Mouse (Mus musculus) embryonic facial prominence, embryonic 13.5 days (tissue): ENCODE data around the gene Mnat1. TPM values are rescaled to one million over a fixed set of nuclear protein-coding genes. Genes with fewer than 3 reads are reported as not detected.

Experiments
- ATAC-seq: fragments of 200-750 bp; cut with Nextera tagmentation; 2 replicates; pipeline ENCODE4 v1.8.0; 2017; ENCODE audit warnings: low read depth; ENCODE audit not compliant: insufficient number of reproducible peaks, insufficient read depth, low FRiP score, low TSS enrichment
- H3K27ac ChIP-seq: fragments of 300-500 bp; sonication (generic); 2 replicates; pipeline ENCODE4 v1.5.1; 2015; ENCODE audit warnings: moderate library complexity, mild to moderate bottlenecking, inconsistent platforms
- H3K27me3 ChIP-seq: fragments of 300-500 bp; sonication (generic); 2 replicates; pipeline ENCODE4 v1.6.1; 2015; ENCODE audit warnings: mild to moderate bottlenecking, inconsistent platforms
- H3K36me3 ChIP-seq: fragments of 300-500 bp; sonication (generic); 2 replicates; pipeline ENCODE4 v1.6.1; 2015; ENCODE audit warnings: mild to moderate bottlenecking, inconsistent platforms
- H3K4me1 ChIP-seq: fragments of 300-500 bp; sonication (generic); 2 replicates; pipeline ENCODE4 v1.6.1; 2015; ENCODE audit warnings: inconsistent platforms
- H3K4me2 ChIP-seq: fragments of 300-500 bp; sonication (generic); 2 replicates; pipeline ENCODE4 v1.6.1; 2015; ENCODE audit warnings: moderate library complexity, mild to moderate bottlenecking, inconsistent platforms
- H3K4me3 ChIP-seq: fragments of 300-500 bp; sonication (generic); 2 replicates; pipeline ENCODE4 v1.5.1; 2015; ENCODE audit warnings: mild to moderate bottlenecking, inconsistent platforms
- H3K9ac ChIP-seq: fragments of 300-500 bp; sonication (generic); 2 replicates; pipeline ENCODE4 v1.6.1; 2015; ENCODE audit warnings: mild to moderate bottlenecking, inconsistent platforms
- H3K9me3 ChIP-seq: fragments of 300-500 bp; sonication (generic); 2 replicates; pipeline ENCODE4 v1.6.1; 2016; ENCODE audit warnings: inconsistent platforms
- WGBS: fragments of 180-500 bp; shearing (Covaris S2); methylation state at CpG from one replicate; pipeline ENCODE4 v1.1.7; 2015; ENCODE audit warnings: mixed read lengths; 5-methylcytosine and 5-hydroxymethylcytosine counted together
- polyA plus RNA-seq: library from polyadenylated mRNA; unstranded; fragments of >200 nt; fragmentation: Nextera tagmentation; extraction: Ambion mirVana; gene quantifications from 2 replicates; pipeline ENCODE4 v1.2.1, GENCODE M21; 2015

Gene Mnat1
- polyA plus RNA-seq, 1 experiment from 2014 or later = 34.6 TPM

GRCm38 (mm10) chr12:73154150-73154549 lies 30.6 kb downstream of the Mnat1 start:
- no peak overlapping the region for H3K27ac ChIP-seq
- no peaks in the 10 kb centered on the region for H3K36me3 ChIP-seq
- no peak overlapping the region for H3K4me2 ChIP-seq
- H3K4me1 ChIP-seq = no peaks in the 10 kb centered on the region
- no peak overlapping the region for H3K4me3 ChIP-seq
- H3K9ac ChIP-seq = no peak overlapping the region
- H3K27me3 ChIP-seq = no peaks in the 10 kb centered on the region
- no peaks in the 10 kb centered on the region for H3K9me3 ChIP-seq
- 74% methylated on average over 4 of the region's 4 CpGs for WGBS
- no peak for ATAC-seq

GRCm38 (mm10) chr12:73160341-73160740 lies 36.8 kb downstream of the Mnat1 start:
- no peak overlapping the region for H3K9ac ChIP-seq
- 70% methylated on average over 4 of the region's 4 CpGs for WGBS

GRCm38 (mm10) chr12:73162408-73163181 lies 39.1 kb downstream of the Mnat1 start:
- Histone ChIP-seq H3K4me3 (no peak overlapping the region), H3K27ac (no peak overlapping the region), H3K27me3 (no peaks in the 10 kb centered on the region), H3K9ac (no peak overlapping the region), H3K4me1 (no peaks in the 10 kb centered on the region), H3K9me3 (peaks cover 9% of the 10 kb centered on the region), H3K36me3 (0 out of 2 replicates have a peak, but pooled peaks cover 3% of the 10 kb centered on the region), H3K4me2 (no peak overlapping the region)
- WGBS = 79% methylated on average over 13 of the region's 13 CpGs
- no peak for ATAC-seq

More at GRCm38 (mm10) chr12:73160341-73160740, 36.8 kb downstream of the Mnat1 start:
- Histone ChIP-seq H3K9me3 (0 out of 2 replicates have a peak, but pooled peaks cover 1% of the 10 kb centered on the region), H3K27ac (no peak overlapping the region), H3K4me1 (no peaks in the 10 kb centered on the region), H3K27me3 (no peaks in the 10 kb centered on the region), H3K4me3 (no peak overlapping the region), H3K4me2 (no peak overlapping the region), H3K36me3 (no peaks in the 10 kb centered on the region)
- no peak for ATAC-seq

GRCm38 (mm10) chr12:73170794-73171193 lies 47.3 kb downstream of the Mnat1 start:
- 84% methylated on average over 6 of the region's 6 CpGs for WGBS

GRCm38 (mm10) chr12:73183896-73184295 lies 60.4 kb downstream of the Mnat1 start:
- H3K36me3 ChIP-seq = peaks cover 27% of the 10 kb centered on the region
- H3K9me3 ChIP-seq = no peaks in the 10 kb centered on the region
- 0 out of 2 replicates have a peak, but pooled peaks cover 4% of the 10 kb centered on the region for H3K4me1 ChIP-seq
- no peaks in the 10 kb centered on the region for H3K27me3 ChIP-seq
- H3K9ac ChIP-seq = no peak overlapping the region
- ATAC-seq = no peak
- H3K4me3 ChIP-seq = no peak overlapping the region
- H3K27ac ChIP-seq = no peak overlapping the region
- 38% methylated on average over 8 of the region's 8 CpGs for WGBS
- no peak overlapping the region for H3K4me2 ChIP-seq

More at GRCm38 (mm10) chr12:73170794-73171193, 47.3 kb downstream of the Mnat1 start:
- Histone ChIP-seq H3K36me3 (peaks cover 28% of the 10 kb centered on the region), H3K9ac (no peak overlapping the region), H3K27ac (no peak overlapping the region), H3K4me2 (no peak overlapping the region), H3K4me3 (no peak overlapping the region), H3K4me1 (no peaks in the 10 kb centered on the region), H3K27me3 (no peaks in the 10 kb centered on the region), H3K9me3 (peaks cover 3% of the 10 kb centered on the region)
- no peak for ATAC-seq

GRCm38 (mm10) chr12:73197363-73197762 lies 73.8 kb downstream of the Mnat1 start:
- Histone ChIP-seq H3K9me3 (no peaks in the 10 kb centered on the region), H3K4me2 (no peak overlapping the region), H3K4me3 (no peak overlapping the region), H3K4me1 (peaks cover 12% of the 10 kb centered on the region), H3K27me3 (no peaks in the 10 kb centered on the region), H3K27ac (no peak overlapping the region), H3K36me3 (0 out of 2 replicates have a peak, but pooled peaks cover 3% of the 10 kb centered on the region), H3K9ac (no peak overlapping the region)
- WGBS = 91% methylated on average over 6 of the region's 6 CpGs
- ATAC-seq = no peak

GRCm38 (mm10) chr12:73198451-73198850 lies 74.9 kb downstream of the Mnat1 start:
- Histone ChIP-seq H3K27me3 (no peaks in the 10 kb centered on the region), H3K27ac (no peak overlapping the region), H3K4me2 (no peak overlapping the region), H3K9me3 (no peaks in the 10 kb centered on the region), H3K36me3 (0 out of 2 replicates have a peak, but pooled peaks cover 3% of the 10 kb centered on the region), H3K4me3 (no peak overlapping the region), H3K9ac (no peak overlapping the region), H3K4me1 (peaks cover 12% of the 10 kb centered on the region)
- no peak for ATAC-seq
- 61% methylated on average over 1 of the region's 1 CpGs for WGBS

GRCm38 (mm10) chr12:73199375-73199774 lies 75.9 kb downstream of the Mnat1 start:
- Histone ChIP-seq H3K9ac (no peak overlapping the region), H3K4me3 (no peak overlapping the region), H3K4me2 (no peak overlapping the region), H3K27ac (no peak overlapping the region), H3K4me1 (peaks cover 12% of the 10 kb centered on the region), H3K36me3 (0 out of 2 replicates have a peak, but pooled peaks cover 3% of the 10 kb centered on the region), H3K27me3 (no peaks in the 10 kb centered on the region), H3K9me3 (no peaks in the 10 kb centered on the region)
- ATAC-seq = no peak
- WGBS = 44% methylated on average over 7 of the region's 7 CpGs

GRCm38 (mm10) chr12:73201587-73201986 lies 78.1 kb downstream of the Mnat1 start:
- Histone ChIP-seq H3K4me1 (peaks cover 19% of the 10 kb centered on the region), H3K27me3 (no peaks in the 10 kb centered on the region), H3K9me3 (no peaks in the 10 kb centered on the region), H3K27ac (no peak overlapping the region), H3K4me2 (no peak overlapping the region), H3K4me3 (no peak overlapping the region), H3K36me3 (no peaks in the 10 kb centered on the region), H3K9ac (no peak overlapping the region)
- 9% methylated on average over 3 of the region's 3 CpGs for WGBS
- ATAC-seq = no peak

- no peak for ATAC-seq
- H3K36me3 ChIP-seq = no peaks in the 10 kb centered on the region
- WGBS = 48% methylated on average over 11 of the region's 11 CpGs
These were observed 82.5 kb downstream of the Mnat1 start for GRCm38 (mm10) chr12:73205710-73206649.

GRCm38 (mm10) chr12:73207008-73207407 lies 83.5 kb downstream of the Mnat1 start:
- peaks cover 14% of the 10 kb centered on the region for H3K4me1 ChIP-seq
- H3K9ac ChIP-seq = no peak overlapping the region
- no peak overlapping the region for H3K4me2 ChIP-seq
- peak overlapping the region; percentile 28; the same call in 1 of the 2 replicates for H3K27ac ChIP-seq
- 30% methylated on average over 4 of the region's 4 CpGs for WGBS
- H3K9me3 ChIP-seq = no peaks in the 10 kb centered on the region
- H3K4me3 ChIP-seq = no peak overlapping the region
- H3K36me3 ChIP-seq = no peaks in the 10 kb centered on the region
- ATAC-seq = no peak
- H3K27me3 ChIP-seq = no peaks in the 10 kb centered on the region

More at GRCm38 (mm10) chr12:73205710-73206649, 82.5 kb downstream of the Mnat1 start:
- Histone ChIP-seq H3K27ac (peak overlapping the region; percentile 41), H3K4me1 (peaks cover 19% of the 10 kb centered on the region), H3K9me3 (no peaks in the 10 kb centered on the region), H3K4me3 (no peak overlapping the region), H3K9ac (no peak overlapping the region), H3K27me3 (no peaks in the 10 kb centered on the region), H3K4me2 (no peak overlapping the region)
